Mouse (Mus musculus): Measurements from ENCODE around the gene Rdh16.

GRCm38 (mm10) chr10:127864931-127865330 is 64.0 kb downstream of the Rdh16 start:
- TF ChIP-seq CTCF (IDR thresholded peaks at IDR 0.05; ENCODE audit: borderline replicate concordance, insufficient read depth, low read length) (no peak), POLR2A (IDR thresholded peaks at IDR 0.05; ENCODE audit: low read depth, low read length) (no peak)
